Mouse (Mus musculus): ENCODE results near the gene Msl3l2. TPM values are rescaled to one million over a fixed set of nuclear protein-coding genes. Genes with fewer than 3 reads are reported as not detected.

Msl3l2 gene
- polyA plus RNA-seq, 1 experiment from 2014 or later, result 7.6 TPM

DNA sequence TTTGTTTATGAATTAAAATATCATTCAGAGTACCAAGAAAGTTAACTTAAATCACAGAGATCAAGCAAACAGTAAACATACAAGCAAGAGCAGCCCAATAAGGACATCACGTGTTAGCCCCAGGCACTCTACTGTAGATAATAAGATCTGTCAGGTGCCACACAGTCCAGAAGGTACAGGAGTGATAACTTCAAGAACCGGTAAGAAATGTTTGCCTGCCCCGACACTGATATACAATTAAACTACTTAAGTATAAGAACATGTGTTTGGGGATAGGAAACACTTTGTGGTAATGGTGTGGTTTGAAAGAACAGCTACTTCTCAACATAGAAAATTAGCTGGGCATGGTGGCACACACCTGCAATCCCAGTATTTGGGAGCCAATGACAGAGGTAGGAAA lies 50.2 kb downstream of the Msl3l2 start:
- Histone ChIP-seq H3K4me2 (ENCODE audit: low read depth, low read length) (no peak overlapping the region), H3K4me1 (ENCODE audit: control insufficient read depth, insufficient read depth, low read length) (no peaks in the 10 kb centered on the region), H3K9me3 (replicated peaks; ENCODE audit: control insufficient read depth, low read length) (no peaks in the 10 kb centered on the region), H3K27ac (replicated peaks; ENCODE audit: low read depth, low read length) (no peak overlapping the region), H3K27me3 (ENCODE audit: control insufficient read depth, insufficient read depth, low read length) (no peaks in the 10 kb centered on the region), H3K9ac (replicated peaks; ENCODE audit: low read length) (no peak overlapping the region), H3K36me3 (replicated peaks; ENCODE audit: control insufficient read depth, insufficient read depth, low read depth, low read length) (no peaks in the 10 kb centered on the region), H3K4me3 (ENCODE audit: low read depth, low read length) (no peak overlapping the region)
- DNase-seq (ENCODE audit: low spot score), result no peak
- no peak for ATAC-seq (replicated peaks; ENCODE audit: insufficient number of reproducible peaks, low FRiP score, low TSS enrichment, low read depth)
- 83% methylated on average over 3 of the region's 3 CpGs for WGBS

DNA sequence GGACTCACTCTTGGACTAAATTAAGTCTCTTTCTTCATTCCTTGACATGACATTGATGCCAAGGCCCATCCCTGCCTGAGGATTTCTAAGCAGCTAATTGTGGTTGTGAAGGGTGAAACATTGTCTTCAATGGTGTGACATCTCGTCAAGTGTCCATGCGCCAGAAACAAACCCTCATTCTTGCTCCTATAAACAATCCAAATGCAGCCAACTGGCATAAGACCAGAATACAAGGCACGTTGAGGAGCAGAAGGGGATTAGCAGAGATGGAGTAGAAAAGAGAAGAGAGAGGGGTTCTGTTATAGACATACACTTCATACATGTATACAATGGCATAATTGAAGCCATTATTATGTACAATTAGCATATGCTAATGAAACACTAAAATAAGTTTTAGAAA lies 51.5 kb downstream of the Msl3l2 start:
- Histone ChIP-seq H3K9me3 (replicated peaks; ENCODE audit: control insufficient read depth, low read length) (no peaks in the 10 kb centered on the region), H3K36me3 (replicated peaks; ENCODE audit: control insufficient read depth, insufficient read depth, low read depth, low read length) (no peaks in the 10 kb centered on the region), H3K9ac (replicated peaks; ENCODE audit: low read length) (no peak overlapping the region), H3K4me2 (ENCODE audit: low read depth, low read length) (no peak overlapping the region), H3K4me1 (ENCODE audit: control insufficient read depth, insufficient read depth, low read length) (no peaks in the 10 kb centered on the region), H3K27ac (replicated peaks; ENCODE audit: low read depth, low read length) (no peak overlapping the region), H3K4me3 (ENCODE audit: low read depth, low read length) (no peak overlapping the region), H3K27me3 (ENCODE audit: control insufficient read depth, insufficient read depth, low read length) (no peaks in the 10 kb centered on the region)
- ATAC-seq (replicated peaks; ENCODE audit: insufficient number of reproducible peaks, low FRiP score, low TSS enrichment, low read depth) (no peak), DNase-seq (ENCODE audit: low spot score) (no peak)
- WGBS, result 76% methylated on average over 3 of the region's 3 CpGs

DNA sequence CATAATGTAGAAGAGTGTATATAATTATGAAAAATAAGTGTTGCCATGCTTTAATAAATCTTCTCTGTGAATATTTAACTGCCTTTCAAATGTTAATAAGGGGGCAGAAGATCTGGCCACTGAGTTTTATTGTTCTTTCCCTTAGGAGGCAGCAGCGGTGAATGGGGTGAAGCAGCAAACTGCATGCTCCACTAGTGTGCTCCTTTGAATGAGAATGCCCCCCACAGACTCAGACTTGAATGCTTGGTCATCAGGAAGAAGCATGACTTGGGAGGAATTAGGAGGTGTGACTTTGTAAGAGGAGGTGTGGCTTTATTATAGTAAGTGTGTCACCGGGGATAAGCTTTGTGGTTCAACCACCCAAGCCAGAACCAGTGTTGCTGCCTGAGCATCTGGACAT lies 52.0 kb downstream of the Msl3l2 start:
- WGBS, result 79% methylated on average over 2 of the region's 2 CpGs
- H3K27ac ChIP-seq (replicated peaks; ENCODE audit: low read depth, low read length), result no peak overlapping the region
- no peaks in the 10 kb centered on the region for H3K9me3 ChIP-seq (replicated peaks; ENCODE audit: control insufficient read depth, low read length)
- no peaks in the 10 kb centered on the region for H3K36me3 ChIP-seq (replicated peaks; ENCODE audit: control insufficient read depth, insufficient read depth, low read depth, low read length)
- ATAC-seq (replicated peaks; ENCODE audit: insufficient number of reproducible peaks, low FRiP score, low TSS enrichment, low read depth) (no peak), DNase-seq (ENCODE audit: low spot score) (no peak)
- H3K4me3 ChIP-seq (ENCODE audit: low read depth, low read length), result no peak overlapping the region
- H3K9ac ChIP-seq (replicated peaks; ENCODE audit: low read length), result no peak overlapping the region
- no peaks in the 10 kb centered on the region for H3K4me1 ChIP-seq (ENCODE audit: control insufficient read depth, insufficient read depth, low read length)
- H3K4me2 ChIP-seq (ENCODE audit: low read depth, low read length), result no peak overlapping the region
- H3K27me3 ChIP-seq (ENCODE audit: control insufficient read depth, insufficient read depth, low read length), result no peaks in the 10 kb centered on the region

DNA sequence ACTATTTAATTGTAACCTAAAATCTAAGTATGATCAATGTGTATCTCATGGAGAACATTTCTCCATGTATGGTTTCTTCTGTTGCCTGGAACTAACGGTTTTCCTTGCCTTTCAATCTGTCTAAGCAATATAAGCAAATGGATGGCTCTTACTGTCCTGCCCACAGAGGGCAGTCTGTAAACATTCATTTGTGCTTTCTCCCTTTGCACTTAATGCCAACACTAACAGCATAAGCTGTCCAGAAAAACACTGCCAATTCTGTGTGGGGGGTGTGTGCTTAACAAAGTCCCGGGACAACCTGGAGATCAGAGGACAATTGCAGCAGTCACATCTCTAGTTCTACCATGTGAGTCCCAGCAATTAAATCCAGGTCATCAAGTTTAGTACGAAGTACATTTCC lies 57.7 kb downstream of the Msl3l2 start:
- H3K27ac ChIP-seq (replicated peaks; ENCODE audit: low read depth, low read length), result no peak overlapping the region
- H3K4me2 ChIP-seq (ENCODE audit: low read depth, low read length), result no peak overlapping the region
- H3K4me1 ChIP-seq (ENCODE audit: control insufficient read depth, insufficient read depth, low read length), result no peaks in the 10 kb centered on the region
- ATAC-seq (replicated peaks; ENCODE audit: insufficient number of reproducible peaks, low FRiP score, low TSS enrichment, low read depth), result no peak
- DNase-seq (ENCODE audit: low spot score), result no peak
- H3K9me3 ChIP-seq (replicated peaks; ENCODE audit: control insufficient read depth, low read length), result no peaks in the 10 kb centered on the region
- no peak overlapping the region for H3K4me3 ChIP-seq (ENCODE audit: low read depth, low read length)
- H3K27me3 ChIP-seq (ENCODE audit: control insufficient read depth, insufficient read depth, low read length), result no peaks in the 10 kb centered on the region
- 72% methylated on average over 3 of the region's 3 CpGs for WGBS
- H3K9ac ChIP-seq (replicated peaks; ENCODE audit: low read length), result no peak overlapping the region
- H3K36me3 ChIP-seq (replicated peaks; ENCODE audit: control insufficient read depth, insufficient read depth, low read depth, low read length), result no peaks in the 10 kb centered on the region

DNA sequence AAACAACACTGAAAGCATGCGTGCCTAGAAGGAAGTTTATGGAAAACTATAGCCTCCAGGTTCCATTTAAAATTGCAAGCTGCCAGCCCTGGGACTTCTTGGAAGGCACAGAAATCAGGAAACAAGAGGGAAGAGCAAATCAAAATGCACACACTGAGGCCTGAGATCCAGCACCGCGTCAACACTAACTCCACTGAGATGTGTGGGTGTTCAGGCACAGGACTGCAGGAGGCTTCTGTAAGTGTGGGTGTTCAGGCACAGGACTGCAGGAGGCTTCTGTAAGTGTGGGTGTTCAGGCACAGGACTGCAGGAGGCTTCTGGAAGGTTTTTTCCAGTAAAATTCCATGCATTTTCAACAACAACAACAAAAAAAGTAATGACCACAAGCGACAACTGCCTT lies 59.0 kb downstream of the Msl3l2 start:
- Histone ChIP-seq H3K27me3 (ENCODE audit: control insufficient read depth, insufficient read depth, low read length) (no peaks in the 10 kb centered on the region), H3K27ac (replicated peaks; ENCODE audit: low read depth, low read length) (no peak overlapping the region), H3K4me3 (ENCODE audit: low read depth, low read length) (no peak overlapping the region), H3K36me3 (replicated peaks; ENCODE audit: control insufficient read depth, insufficient read depth, low read depth, low read length) (no peaks in the 10 kb centered on the region), H3K9me3 (replicated peaks; ENCODE audit: control insufficient read depth, low read length) (no peaks in the 10 kb centered on the region), H3K9ac (replicated peaks; ENCODE audit: low read length) (no peak overlapping the region), H3K4me2 (ENCODE audit: low read depth, low read length) (no peak overlapping the region), H3K4me1 (ENCODE audit: control insufficient read depth, insufficient read depth, low read length) (no peaks in the 10 kb centered on the region)
- WGBS, result 89% methylated on average over 4 of the region's 4 CpGs
- no peak for DNase-seq (ENCODE audit: low spot score)
- no peak for ATAC-seq (replicated peaks; ENCODE audit: insufficient number of reproducible peaks, low FRiP score, low TSS enrichment, low read depth)

Other genes starting within 250 kb of the Msl3l2 start
- gene Tbc1d32, start 121.8 kb downstream of the Msl3l2 start, polyA plus RNA-seq (2014; fragmentation: Nextera tagmentation; extraction: Ambion mirVana), result 4.0 and 4.1 TPM in 2 replicates